Mouse (Mus musculus) megakaryocyte, embryonic 14.5 days (primary cell): ENCODE data around the gene Zfp799.

Experiments used
- FLI1 ChIP-seq: IDR thresholded peaks from 2 replicates; pipeline ENCODE4 v1.6.1; 2012; ENCODE audit warnings: low read length, inconsistent platforms, mixed read lengths
- GATA1 ChIP-seq: IDR thresholded peaks from 3 replicates; pipeline ENCODE4 v1.6.1; 2012; ENCODE audit warnings: mixed read lengths, low read length, inconsistent platforms, borderline replicate concordance

GRCm38 (mm10) chr17:32787436-32788093, 42.5 kb downstream of the Zfp799 start:
- TF ChIP-seq FLI1, result no peak
- no peak for TF ChIP-seq GATA1
